ENCODE assay signal across 10 mouse cellular contexts in the genomic region with DNA sequence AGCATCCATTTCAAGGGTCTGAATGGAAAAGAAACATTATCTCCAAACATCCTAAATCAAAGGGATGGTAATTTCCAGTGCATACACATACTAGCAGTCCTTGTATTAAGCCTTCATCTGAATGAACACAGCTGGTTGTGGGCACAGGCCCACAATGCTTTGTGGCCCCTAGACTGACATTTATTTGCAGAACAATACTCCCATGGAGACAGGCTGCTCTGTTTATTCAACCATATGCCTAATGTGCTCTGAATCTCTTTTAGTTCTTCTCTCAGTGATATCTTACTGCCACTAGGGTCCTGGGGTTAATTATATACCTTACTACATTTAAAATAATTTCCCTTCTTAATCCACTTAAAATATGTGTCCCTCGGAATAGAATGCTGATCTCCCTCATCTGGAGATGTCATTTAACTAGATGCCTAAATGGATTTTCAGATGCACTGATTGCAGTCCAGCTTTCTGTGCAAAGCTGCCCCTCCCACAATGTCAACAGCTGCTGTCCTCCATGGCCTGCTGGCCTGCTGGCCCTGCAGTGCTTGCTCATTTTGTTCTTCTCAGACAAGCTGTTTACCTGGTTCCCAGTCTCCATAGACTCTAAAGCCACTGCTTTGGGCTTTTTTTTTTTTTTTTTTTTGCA.
DNase-seq lines count a peak whose midpoint lies in the region; ATAC-seq lines count a peak whose summit lies in the region.
"Had no signal": no experiment of that assay in that cellular context is flagged by ENCODE, and none has a peak within 500 bp of the region (broad histone marks: within the 10 kb centered on the region; RNA-seq: fewer than 3 reads in every experiment).

No protein-coding gene starts in this region.

- no peak overlapping the region for H3K4me3 ChIP-seq in hindbrain, embryonic 12.5 days
- no peak overlapping the region for H3K4me3 ChIP-seq in hindbrain, embryonic 13.5 days
- H3K4me3 ChIP-seq in neural tube, embryonic 12.5 days, result no peak overlapping the region
- no peak overlapping the region for H3K4me3 ChIP-seq in neural tube, embryonic 15.5 days (replicated peaks)
- H3K4me3 ChIP-seq in liver, embryonic 16.5 days (ENCODE audit: low read depth, low read length), result no peak overlapping the region
- H3K4me3 ChIP-seq: heart, embryonic 10.5 days; limb, embryonic 15.5 days; myocyte had no signal

- no peaks in the 10 kb centered on the region for H3K27me3 ChIP-seq in hindbrain, embryonic 12.5 days
- no peaks in the 10 kb centered on the region for H3K27me3 ChIP-seq in hindbrain, embryonic 13.5 days
- H3K27me3 ChIP-seq in neural tube, embryonic 12.5 days (replicated peaks), result no peaks in the 10 kb centered on the region
- H3K27me3 ChIP-seq in neural tube, embryonic 15.5 days (replicated peaks), result no peaks in the 10 kb centered on the region
- no peaks in the 10 kb centered on the region for H3K27me3 ChIP-seq in liver, embryonic 16.5 days (ENCODE audit: control insufficient read depth, insufficient read depth, low read depth, low read length)
- H3K27me3 ChIP-seq: limb, embryonic 15.5 days had no signal

- H3K36me3 ChIP-seq in hindbrain, embryonic 12.5 days, result no peaks in the 10 kb centered on the region
- no peaks in the 10 kb centered on the region for H3K36me3 ChIP-seq in hindbrain, embryonic 13.5 days
- no peaks in the 10 kb centered on the region for H3K36me3 ChIP-seq in neural tube, embryonic 12.5 days
- no peaks in the 10 kb centered on the region for H3K36me3 ChIP-seq in neural tube, embryonic 15.5 days
- no peaks in the 10 kb centered on the region for H3K36me3 ChIP-seq in liver, embryonic 16.5 days (ENCODE audit: control insufficient read depth, insufficient read depth)
- H3K36me3 ChIP-seq: heart, embryonic 10.5 days; limb, embryonic 15.5 days had no signal

- no peak overlapping the region for H3K4me2 ChIP-seq in hindbrain, embryonic 12.5 days (replicated peaks)
- H3K4me2 ChIP-seq in hindbrain, embryonic 13.5 days, result no peak overlapping the region
- H3K4me2 ChIP-seq in neural tube, embryonic 12.5 days (replicated peaks), result no peak overlapping the region
- no peak overlapping the region for H3K4me2 ChIP-seq in neural tube, embryonic 15.5 days
- no peak overlapping the region for H3K4me2 ChIP-seq in liver, embryonic 16.5 days (ENCODE audit: low read depth, low read length)
- H3K4me2 ChIP-seq: limb, embryonic 15.5 days had no signal

- ATAC-seq in hindbrain, embryonic 12.5 days (ENCODE audit: low FRiP score), result peak; percentile 63; the same call in 1 of the 2 replicates
- ATAC-seq in hindbrain, embryonic 13.5 days (ENCODE audit: low FRiP score), result no peak
- ATAC-seq in neural tube, embryonic 12.5 days (ENCODE audit: low FRiP score, low read depth), result peak; percentile 25; the same call in 1 of the 2 replicates
- no peak for ATAC-seq in neural tube, embryonic 15.5 days (ENCODE audit: low FRiP score)
- ATAC-seq in liver, embryonic 16.5 days (ENCODE audit: low read depth), result peak; percentile 80

- no peak overlapping the region for H3K9ac ChIP-seq in hindbrain, embryonic 12.5 days
- H3K9ac ChIP-seq in hindbrain, embryonic 13.5 days, result no peak overlapping the region
- no peak overlapping the region for H3K9ac ChIP-seq in neural tube, embryonic 12.5 days
- H3K9ac ChIP-seq in neural tube, embryonic 15.5 days (replicated peaks), result no peak overlapping the region
- H3K9ac ChIP-seq in liver, embryonic 16.5 days (ENCODE audit: low read depth, low read length), result no peak overlapping the region
- H3K9ac ChIP-seq: limb, embryonic 15.5 days had no signal

- WGBS in hindbrain, embryonic 12.5 days, result 25% methylated on average over 1 of the region's 1 CpGs
- 28% methylated on average over 1 of the region's 1 CpGs for WGBS in hindbrain, embryonic 13.5 days
- 35% methylated on average over 1 of the region's 1 CpGs for WGBS in neural tube, embryonic 12.5 days
- WGBS in neural tube, embryonic 15.5 days, result 32% methylated on average over 1 of the region's 1 CpGs
- WGBS in liver, embryonic 16.5 days (ENCODE audit: insufficient replicate concordance), result 43% methylated on average over 1 of the region's 1 CpGs

- intact Hi-C loops in heart, postnatal 10 days (cut with DNase I), result no loop called here

- no peak for DNase-seq in ovary, postnatal 14 days (ENCODE audit: low spot score)
- no peak for DNase-seq in heart, postnatal 10 days

- peaks cover 6% of the 10 kb centered on the region; the same call in 1 of the 2 replicates for H3K4me1 ChIP-seq in hindbrain, embryonic 12.5 days
- peaks cover 7% of the 10 kb centered on the region; the same call in 1 of the 2 replicates for H3K4me1 ChIP-seq in hindbrain, embryonic 13.5 days (replicated peaks)
- no peaks in the 10 kb centered on the region; the same call in 1 of the 2 replicates for H3K4me1 ChIP-seq in neural tube, embryonic 12.5 days
- no peaks in the 10 kb centered on the region for H3K4me1 ChIP-seq in neural tube, embryonic 15.5 days
- no peaks in the 10 kb centered on the region for H3K4me1 ChIP-seq in liver, embryonic 16.5 days (ENCODE audit: control insufficient read depth, low read depth, low read length)
- H3K4me1 ChIP-seq: heart, embryonic 10.5 days; limb, embryonic 15.5 days had no signal

- H3K9me3 ChIP-seq in hindbrain, embryonic 12.5 days (replicated peaks), result no peaks in the 10 kb centered on the region
- no peaks in the 10 kb centered on the region for H3K9me3 ChIP-seq in hindbrain, embryonic 13.5 days
- no peaks in the 10 kb centered on the region for H3K9me3 ChIP-seq in neural tube, embryonic 12.5 days
- no peaks in the 10 kb centered on the region for H3K9me3 ChIP-seq in neural tube, embryonic 15.5 days (replicated peaks)
- no peaks in the 10 kb centered on the region for H3K9me3 ChIP-seq in liver, embryonic 16.5 days (replicated peaks; ENCODE audit: control insufficient read depth, low read length)
- H3K9me3 ChIP-seq: heart, embryonic 10.5 days; limb, embryonic 15.5 days had no signal

- no peak overlapping the region for H3K27ac ChIP-seq in hindbrain, embryonic 12.5 days
- no peak overlapping the region for H3K27ac ChIP-seq in hindbrain, embryonic 13.5 days
- no peak overlapping the region for H3K27ac ChIP-seq in neural tube, embryonic 12.5 days
- no peak overlapping the region for H3K27ac ChIP-seq in neural tube, embryonic 15.5 days (replicated peaks)
- H3K27ac ChIP-seq in liver, embryonic 16.5 days (ENCODE audit: low read length), result peak overlapping the region; percentile 31
- H3K27ac ChIP-seq: heart, embryonic 10.5 days; limb, embryonic 15.5 days had no signal

Comparison
In these comparisons a context has a peak if more than half of its experiments do, and no peak if none do; other contexts are left out.
1. ATAC-seq: peak in hindbrain, embryonic 12.5 days (single experiment), neural tube, embryonic 12.5 days (single experiment) and liver, embryonic 16.5 days (single experiment); none in hindbrain, embryonic 13.5 days (single experiment) and neural tube, embryonic 15.5 days (single experiment).